Mouse (Mus musculus) myocyte (in vitro differentiated cells): ENCODE results near the gene Hs6st3.

Experiments
- CEBPB ChIP-seq: IDR thresholded peaks from 2 replicates; pipeline ENCODE4 v1.6.1; 2011; ENCODE audit warnings: mild to moderate bottlenecking, moderate library complexity; ENCODE audit not compliant: poor library complexity, insufficient read depth, severe bottlenecking
- MAX ChIP-seq: IDR thresholded peaks from one replicate; pipeline ENCODE4 v1.6.1; 2011; ENCODE audit warnings: low read depth, mild to moderate bottlenecking, control low read depth
- POLR2A ChIP-seq: IDR thresholded peaks from one replicate; pipeline ENCODE4 v1.6.1; 2011; ENCODE audit warnings: low read depth, mild to moderate bottlenecking, control low read depth, moderate library complexity; ENCODE audit not compliant: insufficient read length
- POLR2AphosphoS2 ChIP-seq: IDR thresholded peaks from one replicate; pipeline ENCODE4 v1.6.1; 2011; ENCODE audit warnings: low read depth, control low read depth; ENCODE audit not compliant: insufficient read length
- TCF12 ChIP-seq: IDR thresholded peaks from one replicate; pipeline ENCODE4 v1.6.1; 2011; ENCODE audit warnings: mild to moderate bottlenecking, control low read depth; ENCODE audit not compliant: poor library complexity, insufficient read depth, severe bottlenecking
- USF1 ChIP-seq: IDR thresholded peaks from one replicate; pipeline ENCODE4 v1.6.1; 2011; ENCODE audit warnings: low read depth, mild to moderate bottlenecking, control low read depth, moderate library complexity

GRCm38 (mm10) chr14:119800856-119801255, 662.7 kb downstream of the Hs6st3 start:
- TF ChIP-seq TCF12 (no peak), POLR2A (no peak), POLR2AphosphoS2 (no peak), MAX (no peak), USF1 (no peak), CEBPB (no peak)
